Mouse (Mus musculus) bone marrow macrophage, adult 2 months (primary cell): ENCODE measurements around the gene Lhpp. TPM values are rescaled to one million over a fixed set of nuclear protein-coding genes. Genes with fewer than 3 reads are reported as not detected.

ENCODE experiments used
- H3K27ac ChIP-seq: 2 replicates; pipeline ENCODE4 v1.5.1; 2012; ENCODE audit warnings: low read depth, low read length; ENCODE audit not compliant: insufficient read depth
- H3K4me1 ChIP-seq: 2 replicates; pipeline ENCODE4 v1.6.1; 2012; ENCODE audit warnings: low read length; ENCODE audit not compliant: control insufficient read depth, insufficient read depth
- H3K4me3 ChIP-seq: 2 replicates; pipeline ENCODE4 v1.5.1; 2012; ENCODE audit warnings: mild to moderate bottlenecking, low read length, moderate library complexity; ENCODE audit not compliant: insufficient read depth
- CTCF ChIP-seq: IDR thresholded peaks from 2 replicates; pipeline ENCODE4 v1.5.1; 2012; ENCODE audit warnings: low read depth, mild to moderate bottlenecking, low read length, moderate library complexity
- POLR2A ChIP-seq: IDR thresholded peaks from 2 replicates; pipeline ENCODE4 v1.6.1; 2012; ENCODE audit warnings: mild to moderate bottlenecking, low read depth, low read length, borderline replicate concordance
- polyA plus RNA-seq: library from polyadenylated mRNA; stranded (reverse); fragments of >200 nt; gene quantifications from 2 replicates; pipeline ENCODE4 v1.2.4, GENCODE M21; 2012; ENCODE audit not compliant: missing spikeins, insufficient read depth, insufficient read length

Gene Lhpp
- polyA plus RNA-seq, 1 experiment, result 14.8 TPM

DNA sequence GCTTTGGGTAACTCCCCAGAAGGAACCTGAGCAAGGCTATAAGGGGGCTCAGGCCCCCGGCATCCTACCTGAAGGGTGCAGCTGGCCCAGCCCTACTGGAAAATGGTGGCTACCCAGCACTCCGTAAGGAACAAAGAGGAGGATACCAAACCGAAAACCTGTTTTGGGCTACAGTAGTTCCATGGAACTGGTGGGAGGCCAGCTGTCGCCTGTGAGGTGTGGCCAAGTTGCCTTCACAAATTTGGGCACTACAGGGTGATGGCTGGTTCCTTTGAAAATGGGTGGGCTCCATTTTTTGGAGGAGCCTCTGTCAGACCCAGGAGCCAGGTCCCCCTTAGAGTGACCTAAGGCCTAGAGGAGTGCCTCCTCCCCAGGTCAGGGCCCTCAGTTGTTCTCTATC, 104.8 kb downstream of the Lhpp start:
- H3K4me1 ChIP-seq, result peaks cover 61% of the 10 kb centered on the region
- no peak overlapping the region for H3K4me3 ChIP-seq
- TF ChIP-seq POLR2A (no peak), CTCF (no peak)
- H3K27ac ChIP-seq, result peak overlapping the region; percentile 99

DNA sequence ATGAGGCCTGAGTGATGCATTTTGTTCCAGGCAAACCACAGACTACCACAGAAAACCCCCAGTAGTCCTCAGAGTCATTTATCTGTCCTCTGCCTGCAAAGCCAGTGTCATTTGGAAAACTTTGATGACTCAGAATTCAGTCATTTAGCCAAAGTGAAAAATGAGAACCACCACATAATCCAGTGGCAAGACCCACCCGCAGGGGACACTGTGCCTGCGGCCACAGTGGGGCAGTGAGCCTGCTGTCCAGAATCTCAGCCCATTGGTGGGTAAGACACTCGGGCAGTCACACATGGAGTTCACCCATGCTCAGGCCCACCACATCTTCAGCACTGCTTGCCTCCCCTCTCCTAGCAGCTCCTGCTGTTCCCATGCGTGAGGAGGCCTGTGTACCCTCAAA, 109.1 kb downstream of the Lhpp start:
- Histone ChIP-seq H3K4me1 (peaks cover 62% of the 10 kb centered on the region), H3K4me3 (no peak overlapping the region), H3K27ac (peak overlapping the region; percentile 65)
- TF ChIP-seq POLR2A (no peak), CTCF (no peak)

DNA sequence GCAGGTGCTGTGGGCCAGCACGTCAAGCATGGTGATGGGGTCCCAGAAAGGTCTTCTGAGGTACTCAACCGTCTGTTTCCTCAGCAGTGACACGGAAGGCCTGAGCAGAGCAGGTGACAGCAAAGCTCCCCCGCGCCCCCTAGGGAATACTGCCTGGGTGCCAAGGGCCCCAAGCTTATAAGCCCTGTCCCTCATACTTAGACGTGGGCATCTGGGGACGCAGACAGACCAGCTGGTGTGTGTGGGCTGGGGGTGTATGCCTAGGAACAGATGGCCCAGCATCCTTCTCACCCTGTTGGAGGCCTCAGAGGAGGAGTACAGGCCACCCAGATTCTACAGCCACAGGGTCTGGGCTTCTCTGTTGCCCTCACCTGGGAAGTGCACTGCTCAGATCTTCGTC, 110.1 kb downstream of the Lhpp start:
- no peak for TF ChIP-seq POLR2A
- no peak for TF ChIP-seq CTCF
- H3K4me1 ChIP-seq, result peaks cover 58% of the 10 kb centered on the region
- peak overlapping the region; percentile 65 for H3K27ac ChIP-seq
- no peak overlapping the region for H3K4me3 ChIP-seq

DNA sequence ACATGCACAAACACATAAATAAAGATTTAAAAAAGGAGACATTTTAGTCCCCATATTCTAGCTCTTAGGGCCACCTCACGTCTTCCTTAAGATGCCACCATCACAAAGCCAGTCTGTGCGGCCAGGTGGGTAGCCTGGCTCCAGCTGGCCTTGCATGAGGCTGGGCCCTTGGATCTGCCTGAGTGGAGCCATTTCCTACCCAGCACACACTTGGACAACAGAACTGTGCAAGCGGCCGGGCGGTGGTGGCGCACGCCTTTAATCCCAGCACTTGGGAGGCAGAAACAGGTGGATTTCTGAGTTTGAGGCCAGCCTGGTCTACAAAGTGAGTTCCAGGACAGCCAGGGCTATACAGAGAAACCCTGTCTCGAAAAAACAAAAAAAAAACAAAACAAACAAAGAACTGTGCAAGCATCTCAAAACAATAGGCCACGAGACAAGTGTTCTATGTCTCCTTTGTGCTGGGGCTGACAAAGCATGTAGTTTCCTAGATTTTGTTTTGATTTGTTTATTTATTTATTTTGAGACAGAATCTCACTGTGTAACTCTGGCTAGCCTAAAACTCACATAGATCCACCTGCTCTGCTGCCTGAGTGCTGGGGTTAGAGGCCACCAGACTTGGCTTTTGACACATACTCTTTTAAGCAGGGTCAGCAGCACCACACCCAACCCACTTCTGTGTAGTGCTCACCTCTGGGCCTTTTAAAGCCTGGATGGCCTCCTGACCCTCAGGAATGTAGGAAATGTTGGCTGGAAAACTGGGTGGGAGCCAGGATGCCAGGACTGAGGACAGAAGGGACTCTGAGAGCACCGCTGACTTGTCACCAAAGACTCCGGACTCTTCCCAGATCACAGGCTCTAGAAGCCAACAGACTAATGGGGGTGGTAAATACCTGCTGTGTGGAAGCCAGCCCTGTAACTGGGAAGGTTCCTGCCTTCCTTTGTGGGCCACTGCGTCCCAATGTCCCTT, 112.2 kb downstream of the Lhpp start:
- H3K27ac ChIP-seq, result no peak overlapping the region
- no peak overlapping the region for H3K4me3 ChIP-seq
- TF ChIP-seq CTCF (no peak), POLR2A (no peak)
- H3K4me1 ChIP-seq, result peaks cover 67% of the 10 kb centered on the region

DNA sequence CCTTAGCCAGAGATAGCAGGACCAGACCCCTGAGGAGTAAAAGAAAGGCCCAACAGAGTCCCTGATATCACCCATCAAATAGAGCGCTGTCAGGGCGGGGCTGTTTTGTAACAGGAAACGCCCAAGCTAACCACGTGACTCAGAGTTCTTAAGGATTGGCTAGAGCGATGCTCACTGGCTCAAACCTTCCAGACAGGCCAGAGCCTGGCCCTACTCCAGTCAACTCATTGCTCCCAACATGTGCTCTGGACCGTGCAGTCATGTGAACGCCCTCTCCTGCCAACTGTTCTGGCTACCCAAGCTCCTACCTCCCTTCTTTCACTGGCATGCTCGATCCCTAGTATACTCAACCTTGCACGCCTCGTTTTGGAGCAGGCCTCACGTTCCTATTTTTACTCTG, 113.5 kb downstream of the Lhpp start:
- no peak for TF ChIP-seq CTCF
- no peak for TF ChIP-seq POLR2A
- H3K4me3 ChIP-seq, result no peak overlapping the region
- H3K27ac ChIP-seq, result peak overlapping the region; percentile 65
- peaks cover 70% of the 10 kb centered on the region for H3K4me1 ChIP-seq

DNA sequence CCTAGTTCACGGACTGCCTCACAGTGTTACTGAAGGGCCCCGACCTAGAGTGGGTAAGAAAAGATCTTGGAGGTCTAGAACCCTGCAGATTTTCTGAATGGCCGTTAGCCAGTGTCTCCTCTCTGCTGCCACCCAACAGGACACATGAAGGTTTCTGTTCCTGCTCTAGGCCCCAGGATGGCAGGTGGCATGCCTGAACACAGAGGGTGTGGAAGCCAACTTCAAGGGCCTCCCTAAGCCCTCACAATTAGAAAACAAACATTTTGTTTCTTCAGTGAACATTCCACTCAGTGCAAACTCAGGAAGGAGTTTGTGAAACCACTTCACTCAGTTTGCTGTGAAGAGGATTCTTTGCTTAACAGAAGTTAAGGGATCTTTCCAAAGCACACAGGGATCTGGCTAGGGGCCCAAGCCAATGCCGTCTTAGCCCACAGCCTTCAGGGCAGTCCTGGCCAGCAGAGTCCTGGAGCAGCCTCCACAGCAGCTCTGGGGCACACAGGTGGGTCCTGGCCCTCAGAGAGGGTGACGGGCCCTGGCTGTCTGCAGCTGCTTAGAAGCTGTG, 114.1 kb downstream of the Lhpp start:
- H3K4me1 ChIP-seq, result peaks cover 70% of the 10 kb centered on the region
- no peak for TF ChIP-seq POLR2A
- no peak for TF ChIP-seq CTCF
- no peak overlapping the region for H3K4me3 ChIP-seq
- H3K27ac ChIP-seq, result peak overlapping the region; percentile 65

DNA sequence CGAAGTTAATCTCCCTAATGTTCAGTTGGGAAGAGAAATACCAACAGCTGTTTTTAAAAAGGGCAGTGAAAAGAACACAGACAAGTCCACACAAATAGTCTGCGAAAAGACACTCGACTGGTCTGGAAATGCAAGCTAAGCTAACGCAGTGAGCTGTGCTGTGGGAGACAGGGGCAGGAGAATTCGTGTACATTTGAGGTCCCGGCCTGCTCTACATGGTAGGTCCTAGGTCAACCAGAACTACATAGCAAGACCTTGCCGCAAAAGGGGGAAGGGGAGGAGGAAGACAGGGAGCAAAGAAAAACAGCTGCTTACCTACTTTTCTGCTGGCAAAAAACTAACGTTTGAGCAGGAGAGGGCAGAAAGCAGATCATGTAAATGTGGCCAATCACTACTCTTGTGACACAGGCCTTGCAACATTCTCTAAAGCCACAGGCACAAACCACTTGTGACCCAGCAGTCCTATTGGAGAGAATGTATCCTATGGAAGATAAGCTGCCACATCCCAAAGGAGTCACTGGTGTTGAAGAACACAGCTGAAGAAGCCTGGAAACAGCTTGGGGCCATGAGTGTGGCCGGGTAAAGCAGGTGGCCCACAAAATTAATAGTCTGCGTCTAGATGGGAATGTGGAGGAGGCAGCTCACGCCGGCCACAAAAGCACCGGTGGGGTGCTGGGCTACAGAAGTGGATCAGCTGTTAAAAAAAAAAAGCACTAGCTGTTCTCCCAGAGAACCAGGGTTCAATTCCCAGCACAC, 115.8 kb downstream of the Lhpp start:
- peak overlapping the region; percentile 62 for H3K27ac ChIP-seq
- peaks cover 71% of the 10 kb centered on the region for H3K4me1 ChIP-seq
- TF ChIP-seq CTCF, result no peak
- no peak for TF ChIP-seq POLR2A
- no peak overlapping the region for H3K4me3 ChIP-seq

DNA sequence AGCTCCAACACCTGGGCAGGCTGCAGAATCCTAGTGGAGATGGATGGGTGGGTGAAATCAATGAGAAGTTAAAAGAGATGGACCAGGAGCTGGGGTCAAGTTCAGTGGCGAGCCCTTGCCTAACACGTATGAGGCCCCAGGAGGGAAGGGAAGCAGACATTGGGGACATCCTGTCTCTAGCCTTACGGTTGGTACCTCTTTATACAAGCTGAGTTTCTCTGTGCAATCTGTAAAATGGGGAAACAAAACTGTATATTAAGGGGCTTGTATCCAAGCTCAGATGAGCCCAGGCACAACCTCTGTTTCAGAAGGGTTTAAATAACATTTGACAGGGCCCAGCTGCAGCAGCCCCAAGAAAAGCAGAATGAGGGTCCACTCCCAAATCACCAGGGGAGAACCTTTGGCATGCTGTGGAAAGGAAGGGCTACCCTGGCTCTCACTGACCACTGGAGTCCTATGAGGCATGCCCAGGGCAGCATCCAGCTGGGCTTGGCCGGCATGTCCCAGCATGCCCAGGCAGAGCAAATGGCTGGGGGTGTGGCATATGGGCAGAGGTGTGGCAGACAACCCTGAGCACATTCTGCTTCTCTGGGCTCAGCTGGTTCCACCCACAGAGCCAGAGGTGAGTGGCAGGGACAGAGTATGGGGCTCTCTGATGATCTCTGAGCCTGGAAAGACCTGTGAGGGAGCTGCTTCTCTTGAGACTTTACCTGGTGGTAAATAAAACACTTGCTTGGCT, 118.8 kb downstream of the Lhpp start:
- TF ChIP-seq POLR2A, result no peak
- TF ChIP-seq CTCF, result no peak
- H3K4me1 ChIP-seq, result peaks cover 64% of the 10 kb centered on the region
- no peak overlapping the region for H3K4me3 ChIP-seq
- H3K27ac ChIP-seq, result peak overlapping the region; percentile 91

DNA sequence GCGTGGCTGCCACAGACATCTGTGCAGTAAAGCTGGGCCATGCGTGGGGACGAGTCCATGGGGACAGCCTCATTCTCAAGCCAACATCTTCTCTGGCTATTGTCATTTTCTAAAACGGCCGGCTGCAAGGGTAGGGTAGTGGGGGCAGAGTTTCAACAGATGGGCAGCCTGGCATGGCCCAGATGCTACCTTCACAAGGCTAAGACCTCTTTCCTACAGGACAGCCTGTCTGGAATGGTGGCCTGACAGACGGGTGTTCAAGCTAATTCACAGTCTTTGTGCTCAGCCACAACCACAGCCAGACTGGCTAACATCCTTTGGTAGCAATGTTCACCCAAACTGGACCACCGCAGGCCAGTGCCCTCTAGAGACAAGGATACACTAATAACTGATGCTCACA, 120.1 kb downstream of the Lhpp start:
- H3K27ac ChIP-seq, result no peak overlapping the region
- no peak for TF ChIP-seq POLR2A
- TF ChIP-seq CTCF, result no peak
- H3K4me3 ChIP-seq, result no peak overlapping the region
- peaks cover 65% of the 10 kb centered on the region for H3K4me1 ChIP-seq
